Mouse (Mus musculus) thymus, postnatal 0 days (tissue): ENCODE measurements around the gene Slk. TPM values are rescaled to one million over a fixed set of nuclear protein-coding genes. Genes with fewer than 3 reads are reported as not detected.
"Not testable (repeated sequence)": the region's sequence is repeated elsewhere in the genome, so short reads cannot be mapped to it uniquely, and the experiment has no call there.

ENCODE experiments used
- DNase-seq: peaks from one replicate; pipeline ENCODE4 v3.0.0-alpha.2; 2015; ENCODE audit warnings: low spot score
- polyA plus RNA-seq: library from polyadenylated mRNA; unstranded; fragments of >200 nt; fragmentation: Nextera tagmentation; extraction: Ambion mirVana; gene quantifications from 2 replicates; pipeline ENCODE4 v1.2.1, GENCODE M21; 2015

Slk gene
- polyA plus RNA-seq, 1 experiment from 2014 or later = 14.2 TPM

DNA sequence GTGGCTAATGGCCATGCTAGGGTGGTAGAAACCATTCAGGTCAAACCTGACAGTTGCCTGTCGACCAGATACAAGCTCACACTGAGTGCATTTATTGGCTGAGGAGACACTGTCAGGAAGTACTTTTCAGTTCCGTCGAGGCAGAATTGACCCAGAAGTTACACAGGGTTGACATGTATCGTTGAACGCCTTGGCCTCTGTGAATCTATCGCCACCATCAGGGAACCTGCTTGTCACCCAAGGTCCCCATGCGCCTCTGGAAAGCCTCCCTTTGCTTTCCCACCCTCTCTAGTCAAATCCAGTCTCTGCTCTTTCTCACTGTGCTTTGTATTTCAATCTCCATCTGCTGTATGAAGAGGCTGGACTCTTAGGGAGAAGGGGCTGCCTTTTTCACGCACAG is 13.5 kb upstream of the Slk start:
- DNase-seq = no peak

DNA sequence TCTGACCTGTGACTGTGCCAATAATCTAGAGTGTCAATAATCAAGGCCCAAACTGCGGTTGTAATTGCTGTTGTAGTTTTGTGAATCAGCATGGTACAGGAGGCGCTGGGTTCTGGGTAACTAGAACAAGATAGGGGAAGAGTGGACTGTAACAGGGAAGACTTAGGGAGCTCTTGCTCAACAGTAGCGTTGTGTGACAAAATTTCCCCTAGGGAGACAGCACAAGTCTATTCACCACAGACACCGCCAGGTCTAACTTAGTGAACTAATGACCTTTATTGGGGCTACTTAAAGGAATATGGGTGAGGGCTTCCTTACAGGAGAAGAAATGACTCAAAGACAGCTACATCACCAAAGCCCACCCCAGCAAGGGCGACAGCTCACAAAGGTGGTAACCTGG is 9.4 kb upstream of the Slk start:
- no peak for DNase-seq

DNA sequence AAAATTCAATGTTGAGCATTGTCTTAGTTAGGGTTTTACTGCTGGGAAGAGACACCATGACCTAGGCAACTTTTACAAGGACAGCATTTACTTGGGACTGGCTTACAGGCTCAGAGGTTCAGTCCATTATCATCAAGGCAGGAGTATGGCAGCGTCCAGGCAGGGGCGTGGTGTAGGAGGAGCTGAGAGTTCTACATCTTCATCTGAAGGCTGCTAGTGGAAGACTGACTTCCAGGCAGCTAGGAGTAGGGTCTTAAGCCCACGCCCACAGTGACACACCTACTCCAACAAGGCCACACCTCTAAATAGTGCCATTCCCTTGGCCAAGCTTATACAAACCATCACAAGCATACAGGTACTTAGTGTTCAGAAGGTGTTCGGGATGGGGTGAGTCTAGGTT is 7.5 kb upstream of the Slk start:
- not testable (repeated sequence) for DNase-seq

DNA sequence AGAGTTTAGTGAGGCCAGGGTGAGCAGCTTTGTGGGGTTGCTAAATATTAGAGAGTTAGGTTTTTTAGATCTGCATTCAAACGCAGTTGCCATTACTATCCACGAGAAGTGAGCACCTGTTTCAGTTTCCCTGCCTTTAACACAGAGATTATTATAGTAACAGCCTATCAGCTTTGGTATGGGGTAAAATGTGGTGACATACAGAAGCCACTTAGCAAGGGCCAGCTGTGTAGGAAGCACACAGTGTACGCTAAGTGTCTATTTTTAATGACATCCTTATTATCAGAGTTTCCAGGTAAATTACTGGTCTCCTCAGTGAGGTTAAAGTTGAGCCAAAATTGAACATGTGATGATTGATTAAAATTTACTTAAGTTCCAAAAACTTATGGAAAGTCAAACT is 5.8 kb upstream of the Slk start:
- no peak for DNase-seq

DNA sequence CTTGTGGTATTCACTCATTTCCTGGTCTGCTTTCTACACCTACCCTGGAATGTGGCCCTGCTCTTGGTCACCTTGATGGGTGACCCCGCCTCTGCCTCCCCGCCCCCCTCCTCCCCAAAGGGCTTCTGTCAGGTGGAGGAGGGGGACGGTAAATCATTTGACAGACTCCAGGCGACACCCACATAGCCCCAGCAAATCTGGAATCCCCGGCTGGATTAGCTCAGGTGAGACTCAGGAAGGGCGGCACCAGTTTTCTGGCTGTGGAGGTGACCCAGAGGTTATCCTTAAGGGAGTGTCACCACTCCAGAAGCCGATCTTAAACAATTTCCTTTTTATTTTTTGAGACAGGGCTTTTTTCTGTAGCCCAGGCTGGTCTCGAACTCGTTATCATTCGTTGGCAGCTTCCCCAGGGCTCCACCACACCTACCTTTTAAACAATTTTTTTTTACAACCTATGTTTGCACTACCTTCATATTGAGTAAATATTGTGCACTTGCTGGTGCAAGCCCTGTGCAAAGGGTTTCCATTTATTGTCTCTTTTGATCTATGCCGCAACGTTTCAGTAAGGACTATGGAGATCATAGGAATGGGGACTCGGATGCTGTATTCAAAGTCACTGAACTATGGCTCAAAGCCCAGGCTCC is 775 bp upstream of the Slk start:
- DNase-seq = peak; percentile 11

DNA sequence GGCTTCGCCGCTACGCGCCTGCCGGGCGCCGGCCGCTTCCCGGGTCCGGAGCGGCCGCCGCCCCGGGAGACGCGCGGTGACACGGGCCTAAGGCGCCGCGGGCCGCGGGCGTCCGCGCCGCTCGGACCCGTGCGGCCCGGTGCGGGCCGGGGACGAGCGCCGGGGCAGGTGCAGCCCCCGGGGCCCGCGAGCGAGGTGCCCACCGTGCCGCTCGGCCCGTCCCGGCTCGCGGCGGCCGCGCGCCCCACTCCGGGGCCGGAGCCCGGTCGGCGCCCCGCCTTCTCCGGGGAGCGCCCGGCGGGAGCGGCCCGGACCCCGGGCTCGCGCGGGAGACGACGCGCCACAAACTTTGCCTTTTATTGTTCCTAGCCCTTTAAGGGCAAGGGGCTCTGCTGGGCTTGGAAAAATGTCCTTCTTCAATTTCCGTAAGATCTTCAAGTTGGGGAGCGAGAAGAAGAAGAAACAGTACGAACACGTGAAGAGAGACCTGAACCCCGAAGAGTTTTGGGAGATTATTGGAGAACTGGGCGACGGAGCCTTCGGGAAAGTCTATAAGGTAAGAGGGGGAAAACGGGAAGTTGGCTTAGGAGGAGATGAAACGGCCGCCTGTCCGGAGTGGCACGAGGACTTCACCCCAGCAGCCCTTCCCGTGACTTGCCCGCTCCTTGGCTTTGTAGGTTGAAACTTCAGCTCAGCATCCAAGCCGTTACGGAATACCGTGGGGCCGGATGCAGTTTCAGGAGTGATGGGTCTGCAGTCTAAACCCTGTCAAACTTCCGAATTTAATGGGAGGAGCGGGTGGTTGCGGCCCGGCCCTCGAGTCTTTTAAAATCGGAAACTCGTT is 532 bp downstream of the Slk start:
- DNase-seq = peak; percentile 27

DNA sequence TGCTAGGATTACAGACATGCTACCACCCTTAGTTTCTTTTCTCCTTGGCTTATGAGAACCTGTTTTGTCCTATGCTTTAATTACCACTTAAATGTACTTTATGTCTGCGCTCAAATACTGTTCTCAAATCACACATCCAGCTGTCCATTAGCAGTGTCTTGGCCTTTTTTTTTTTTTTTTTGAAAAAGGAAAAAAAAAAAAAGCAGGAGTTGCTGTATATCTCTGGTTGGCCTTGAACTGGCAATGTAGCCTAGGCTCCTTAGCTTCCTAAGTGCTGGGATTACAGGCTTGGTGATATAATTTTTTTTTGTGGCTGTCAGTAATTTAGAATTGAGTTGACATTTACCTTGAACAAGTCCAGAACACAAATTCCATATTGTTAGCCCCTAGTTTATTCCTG is 6.3 kb downstream of the Slk start:
- DNase-seq = no peak

DNA sequence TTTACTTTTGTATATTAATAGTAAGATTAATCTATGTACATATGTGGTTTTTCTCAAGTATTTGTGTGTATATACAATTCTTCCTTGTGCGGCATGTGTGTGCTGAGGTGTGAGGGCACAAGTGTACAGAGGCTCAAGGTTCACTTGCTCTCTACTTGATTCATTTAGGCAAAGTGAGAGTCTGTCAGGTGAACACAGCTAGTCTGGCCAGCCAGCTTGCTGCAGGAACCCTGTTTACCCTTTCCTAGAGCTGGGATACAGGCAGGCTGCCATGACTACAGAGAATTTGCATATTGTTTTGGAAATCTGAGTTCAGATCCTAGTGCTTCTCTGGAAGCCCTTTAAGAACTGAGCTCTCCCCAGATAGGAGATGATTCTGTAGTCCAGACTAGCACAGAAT is 7.5 kb downstream of the Slk start:
- no peak for DNase-seq

DNA sequence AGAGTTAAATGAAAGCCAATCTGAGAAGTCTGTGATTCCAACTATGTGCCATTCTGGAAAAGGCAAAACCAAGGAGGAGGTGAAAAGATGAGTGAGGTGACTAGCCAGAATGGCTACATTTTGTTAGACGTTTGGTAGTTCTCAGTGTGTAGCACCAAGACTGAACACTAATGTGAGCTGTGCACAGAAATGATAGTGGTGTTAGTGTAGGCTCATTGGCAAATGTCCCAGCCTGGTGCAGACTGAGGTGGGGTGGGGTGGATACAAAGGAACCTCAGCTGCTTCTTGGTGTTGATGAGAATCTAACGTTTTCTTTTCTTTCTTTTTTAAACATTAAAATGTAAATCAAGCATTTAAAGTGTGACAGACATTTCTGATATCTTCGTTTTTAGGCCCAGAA is 29.0 kb downstream of the Slk start:
- DNase-seq = no peak

DNA sequence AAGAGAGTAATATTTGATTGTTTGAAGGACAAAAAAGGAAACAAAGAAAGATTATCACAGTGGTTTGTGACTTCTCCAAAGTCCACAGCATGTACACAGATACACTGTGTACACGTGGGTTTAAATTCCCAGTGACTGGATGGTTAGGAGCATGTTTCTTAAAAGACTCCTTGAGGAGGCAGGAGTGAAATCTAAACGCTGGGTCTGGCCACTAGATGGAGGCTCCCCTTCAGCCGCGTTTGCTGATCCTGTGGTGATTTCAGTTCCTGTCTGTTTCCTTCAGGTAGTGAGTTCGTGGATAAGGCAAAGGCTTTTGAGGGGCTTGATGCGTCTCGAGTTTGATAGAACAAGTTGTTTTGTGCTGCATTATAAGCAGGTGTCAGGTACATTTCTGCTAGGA is 34.0 kb downstream of the Slk start:
- no peak for DNase-seq

DNA sequence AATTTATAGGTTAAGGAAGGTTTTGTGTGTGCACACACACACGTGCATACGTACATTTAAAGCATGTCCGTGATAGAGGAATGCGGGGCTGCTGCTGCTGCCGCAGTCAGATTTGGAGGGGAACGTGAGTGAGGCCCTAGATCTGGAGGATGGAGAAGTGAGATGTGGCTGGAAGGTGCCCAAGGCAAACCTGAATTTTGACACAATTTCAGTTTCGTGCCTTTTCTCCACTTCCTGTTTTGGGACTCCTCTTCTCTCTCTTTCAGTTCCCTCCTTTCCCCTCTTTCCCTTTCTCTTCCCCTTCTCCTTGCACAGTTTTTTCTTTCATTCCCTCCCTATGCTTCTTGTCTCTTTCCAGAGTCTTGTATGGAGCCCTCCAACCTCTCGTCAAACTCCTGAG is 42.0 kb downstream of the Slk start:
- no peak for DNase-seq

DNA sequence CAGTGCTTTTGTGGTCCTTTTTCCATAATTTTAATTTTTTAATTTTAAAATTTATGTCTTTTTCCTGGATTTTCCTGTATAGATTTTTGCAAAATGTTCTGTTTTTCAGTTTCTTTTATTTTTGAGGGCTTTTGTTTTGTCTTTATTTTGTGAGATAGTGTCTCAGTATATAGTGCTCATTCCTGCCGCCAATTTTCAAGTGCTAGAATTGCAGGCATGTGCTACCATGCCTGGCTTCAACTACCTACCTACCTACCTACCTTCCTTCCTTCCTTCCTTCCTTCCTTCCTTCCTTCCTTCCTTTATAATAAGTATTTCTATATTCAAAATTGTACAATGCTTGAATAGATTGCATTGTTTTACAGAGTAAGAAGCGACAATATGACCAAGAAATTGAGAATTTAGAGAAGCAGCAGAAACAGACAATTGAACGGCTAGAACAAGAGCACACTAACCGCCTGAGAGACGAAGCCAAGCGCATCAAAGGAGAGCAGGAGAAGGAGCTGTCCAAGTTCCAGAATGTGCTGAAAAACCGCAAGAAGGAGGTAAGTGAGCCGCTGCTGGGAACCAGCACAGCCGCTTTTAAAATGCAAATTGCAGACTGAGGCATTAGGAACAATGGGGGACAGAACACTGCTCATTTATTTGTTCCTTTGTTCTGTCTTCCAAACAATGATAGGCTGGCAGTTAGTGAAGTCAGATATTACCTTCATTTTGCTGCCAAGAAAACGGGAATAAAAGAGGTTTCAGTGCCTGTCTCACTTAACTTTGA is 45.6 kb downstream of the Slk start:
- no peak for DNase-seq

DNA sequence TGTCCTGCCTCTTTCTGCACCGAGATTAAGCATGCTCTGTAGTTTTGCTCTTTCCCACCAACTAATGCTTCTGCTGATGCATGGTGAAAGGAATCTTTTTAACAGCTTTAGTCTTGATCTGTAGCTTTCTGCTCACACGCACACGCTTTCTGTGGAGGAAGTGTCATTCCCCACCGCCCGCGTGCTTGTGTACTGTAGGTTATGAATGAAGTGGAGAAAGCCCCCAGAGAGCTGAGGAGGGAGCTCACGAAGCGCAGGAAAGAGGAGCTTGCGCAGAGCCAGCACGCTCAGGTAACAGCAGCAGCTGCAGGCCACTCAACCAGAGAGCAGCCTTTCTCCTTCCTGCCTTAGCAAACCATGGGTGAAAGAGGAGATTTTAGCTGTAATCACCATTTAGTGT is 48.0 kb downstream of the Slk start:
- DNase-seq = no peak

DNA sequence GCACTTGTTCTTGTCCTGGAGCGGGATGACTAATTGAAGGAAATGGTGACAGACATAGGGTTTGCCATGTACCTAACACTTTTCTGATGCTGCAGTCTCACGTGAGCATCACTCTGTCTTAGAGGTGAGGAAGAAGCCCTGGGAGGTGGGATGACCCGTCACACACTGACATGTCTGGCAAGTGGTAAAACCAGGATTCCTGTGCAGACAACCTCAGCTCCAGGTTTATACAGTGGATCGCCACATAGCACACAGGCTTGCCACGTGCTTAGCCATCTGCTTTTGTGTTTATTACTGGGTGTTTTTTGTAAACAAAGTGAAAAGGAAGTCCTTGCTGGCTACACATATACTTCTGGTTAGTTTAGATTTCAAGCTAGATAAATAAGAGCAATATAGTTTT is 49.6 kb downstream of the Slk start:
- DNase-seq = no peak

DNA sequence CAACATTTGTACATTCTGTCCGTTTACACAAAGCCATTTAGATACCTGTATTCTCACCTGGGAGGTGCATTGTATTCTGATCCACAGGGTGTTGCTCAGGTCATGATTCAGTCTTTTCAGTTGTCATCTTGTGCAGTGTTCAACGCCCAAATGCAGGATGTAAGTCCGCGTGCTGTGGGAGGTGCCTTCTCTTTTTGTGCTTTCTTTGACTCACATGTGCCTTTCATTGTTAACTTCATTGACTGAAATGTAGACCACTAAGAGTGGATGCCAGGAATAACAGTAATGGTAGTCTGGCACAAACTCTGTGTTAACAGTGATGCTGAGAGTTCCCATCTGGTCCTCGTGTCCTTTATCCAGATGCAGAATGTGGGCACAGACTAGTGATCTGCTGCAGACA is 50.9 kb downstream of the Slk start:
- DNase-seq = no peak

DNA sequence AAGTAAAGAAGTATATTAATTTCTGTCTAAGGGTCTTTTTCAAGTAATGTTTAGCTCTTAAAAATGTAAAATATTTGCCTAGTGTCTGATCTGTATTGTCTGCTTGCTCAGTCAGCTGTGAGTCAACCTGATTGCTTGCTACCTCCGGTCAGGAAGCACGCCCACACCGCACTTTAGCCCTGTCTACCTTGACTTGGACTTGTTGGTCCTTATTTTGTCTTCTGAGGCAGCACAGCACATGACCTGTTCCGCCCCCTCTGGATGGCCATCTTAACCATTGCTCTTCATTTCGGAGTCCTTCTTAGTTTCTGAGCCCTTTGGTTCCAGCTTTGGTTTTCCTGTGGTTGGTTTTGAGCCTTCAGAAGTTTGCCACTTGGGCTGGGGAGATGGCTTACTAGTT is 52.3 kb downstream of the Slk start:
- DNase-seq = no peak

DNA sequence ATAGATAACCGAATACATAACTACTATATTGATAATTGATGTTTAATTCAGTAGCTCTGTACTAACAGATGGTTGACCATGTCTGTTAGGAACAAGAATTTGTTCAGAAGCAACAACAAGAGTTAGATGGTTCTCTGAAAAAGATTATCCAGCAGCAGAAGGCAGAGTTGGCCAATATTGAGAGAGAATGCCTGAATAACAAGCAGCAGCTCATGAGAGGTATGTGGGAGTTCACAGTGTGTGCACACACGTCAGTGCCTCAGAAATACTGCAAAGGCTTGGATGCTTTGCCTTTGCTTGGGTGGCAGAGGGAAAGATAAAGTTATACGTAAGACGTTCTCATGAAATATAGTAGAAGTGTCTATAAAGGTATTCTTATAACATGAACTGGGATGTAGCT is 55.9 kb downstream of the Slk start:
- no peak for DNase-seq

DNA sequence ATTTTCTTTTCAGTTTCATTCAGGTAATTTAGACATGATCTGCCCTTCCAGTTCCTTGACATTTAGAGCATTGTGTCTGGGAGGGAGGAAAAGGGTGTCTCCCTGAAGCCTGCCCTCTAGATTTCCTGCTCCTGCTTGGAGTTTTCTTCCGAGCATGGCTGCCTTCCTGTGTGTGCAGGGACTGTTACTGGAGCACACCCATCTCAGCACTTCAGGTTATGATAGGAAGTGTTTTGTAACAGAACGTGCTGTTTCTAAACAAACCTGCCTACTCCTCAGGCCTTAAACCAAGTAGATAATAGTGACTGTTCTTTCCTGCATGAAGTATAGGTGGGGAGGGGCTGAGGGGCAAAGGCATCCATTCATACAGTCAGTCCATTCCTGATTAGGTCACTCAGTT is 64.4 kb downstream of the Slk start:
- DNase-seq = no peak

DNA sequence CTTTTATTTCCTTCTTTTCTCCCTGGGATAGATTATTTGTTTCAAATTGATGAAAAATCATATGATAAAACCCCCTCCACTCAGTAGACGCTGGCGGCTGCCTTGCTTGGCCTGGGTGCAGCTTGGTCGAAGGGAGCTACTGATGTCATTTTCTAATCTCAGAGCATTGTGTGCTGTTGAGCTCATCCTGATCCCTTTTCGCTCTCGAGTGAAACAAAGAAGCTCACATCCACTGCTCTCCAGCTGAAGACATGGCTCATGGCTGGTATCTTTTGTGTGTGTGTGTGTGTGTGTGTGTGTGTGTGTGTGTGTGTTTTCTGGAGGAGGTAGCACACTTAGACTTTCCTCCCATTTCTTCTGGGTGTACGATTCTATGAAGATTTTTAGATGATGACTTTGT is 66.1 kb downstream of the Slk start:
- no peak for DNase-seq

DNA sequence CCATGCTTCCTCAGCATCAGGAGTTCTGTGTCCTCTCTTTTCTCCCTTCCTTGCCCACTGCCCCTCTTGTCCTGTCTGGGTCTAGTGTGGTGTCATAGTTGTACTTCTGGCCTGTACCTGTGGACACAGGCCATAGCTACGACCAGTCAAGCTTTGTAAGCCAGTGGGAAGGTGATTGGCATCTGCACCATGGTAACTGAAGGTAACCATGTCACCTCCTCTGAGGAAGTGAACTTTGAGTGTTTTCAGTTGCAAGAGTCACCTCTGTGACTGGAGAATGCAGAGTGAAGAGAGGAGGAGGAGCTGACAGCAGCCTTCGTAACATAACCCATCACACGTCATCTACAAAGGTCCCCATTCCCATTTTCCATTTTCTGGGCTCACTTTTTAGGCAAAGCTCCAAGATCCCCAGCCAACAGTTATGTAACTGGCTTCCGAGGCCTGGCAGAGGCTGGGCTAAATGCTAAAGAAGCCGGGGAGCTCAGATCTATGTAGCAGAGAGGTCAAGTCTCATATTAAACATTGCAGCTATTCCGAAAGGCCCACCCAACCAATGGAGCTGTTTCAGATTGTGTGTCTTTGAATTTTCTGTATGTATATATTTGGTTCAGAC is 67.1 kb downstream of the Slk start:
- no peak for DNase-seq

DNA sequence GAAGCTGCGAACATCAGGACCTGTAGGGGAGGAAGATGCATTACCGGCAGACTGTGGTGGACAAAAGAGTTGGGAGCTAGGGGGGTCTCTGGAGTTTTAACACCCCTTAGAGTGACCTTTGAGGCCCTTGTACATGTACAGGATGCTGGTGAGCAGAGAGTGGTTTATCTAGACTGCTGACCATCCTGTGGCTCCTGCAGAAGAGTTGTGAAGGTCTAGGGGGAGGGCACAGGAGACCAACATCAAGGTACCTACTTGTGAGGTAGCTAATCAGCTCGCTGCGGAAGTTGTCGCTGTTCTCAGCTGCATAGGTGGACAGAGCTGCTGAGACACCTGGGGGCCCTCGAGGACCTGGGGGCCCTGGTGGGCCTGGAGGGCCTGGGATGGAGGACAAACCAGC is 69.6 kb downstream of the Slk start:
- no peak for DNase-seq
